ENCODE assay signal across 22 mouse cellular contexts in genomic region chr11:60737450-60737849, GRCm38 (mm10). TPM values are rescaled to one million over a fixed set of nuclear protein-coding genes. Genes with fewer than 3 reads are reported as not detected.
DNase-seq lines count a peak whose midpoint lies in the region; ATAC-seq lines count a peak whose summit lies in the region.
"Had no signal": no experiment of that assay in that cellular context is flagged by ENCODE, and none has a peak within 500 bp of the region (broad histone marks: within the 10 kb centered on the region; RNA-seq: fewer than 3 reads in every experiment).

No protein-coding gene starts in this region.

- H3K36me3 ChIP-seq in liver, embryonic 13.5 days: peaks cover 44% of the 10 kb centered on the region
- peaks cover 32% of the 10 kb centered on the region for H3K36me3 ChIP-seq in liver, embryonic 15.5 days (replicated peaks)

- H3K4me1 ChIP-seq in liver, embryonic 13.5 days (replicated peaks): peaks cover 20% of the 10 kb centered on the region
- peaks cover 13% of the 10 kb centered on the region; the same call in 1 of the 2 replicates for H3K4me1 ChIP-seq in liver, embryonic 15.5 days (replicated peaks)
- H3K4me1 ChIP-seq: forebrain, embryonic 12.5 days; forebrain, embryonic 15.5 days; hindbrain, embryonic 12.5 days; hindbrain, embryonic 15.5 days had no signal

- 0 out of 2 replicates have a peak overlapping the region, but pooled peaks have one; percentile 3 for H3K9ac ChIP-seq in liver, embryonic 13.5 days
- no peak overlapping the region for H3K9ac ChIP-seq in liver, embryonic 15.5 days
- H3K9ac ChIP-seq: forebrain, embryonic 12.5 days; forebrain, embryonic 15.5 days; hindbrain, embryonic 12.5 days; hindbrain, embryonic 15.5 days had no signal

- 0 out of 2 replicates have a peak overlapping the region, but pooled peaks have one; percentile 2 for H3K4me2 ChIP-seq in liver, embryonic 13.5 days
- H3K4me2 ChIP-seq in liver, embryonic 15.5 days: no peak overlapping the region
- H3K4me2 ChIP-seq: forebrain, embryonic 12.5 days; forebrain, embryonic 15.5 days; heart, embryonic 11.5 days; hindbrain, embryonic 12.5 days; hindbrain, embryonic 15.5 days had no signal

- H3K27ac ChIP-seq in liver, embryonic 13.5 days: peak overlapping the region; percentile 18; the same call in 1 of the 2 replicates
- 0 out of 2 replicates have a peak overlapping the region, but pooled peaks have one; percentile 33 for H3K27ac ChIP-seq in liver, embryonic 15.5 days (replicated peaks)
- H3K27ac ChIP-seq: forebrain, embryonic 12.5 days; forebrain, embryonic 15.5 days; gastrocnemius, adult 2 months; hindbrain, embryonic 12.5 days; hindbrain, embryonic 15.5 days had no signal

- DNase-seq in liver, embryonic 13.5 days: no peak
- no peak for DNase-seq in liver
- DNase-seq in frontal cortex, postnatal 14 days (ENCODE audit: low spot score in 2 of 2): no peak
- DNase-seq in urinary bladder, postnatal 10 days (ENCODE audit: low spot score): no peak
- DNase-seq: adrenal gland, adult 2 months; adrenal gland, postnatal 14 days; cerebellum, adult 11 months; cerebellum, adult 8-10 months; cerebellum, postnatal 10 days; cerebellum, postnatal 36 days; embryo, embryonic 11 days; gastrocnemius, adult 2 months; gastrocnemius, postnatal 14 days; heart, adult 11 months had no signal

- H3K27me3 ChIP-seq in liver, embryonic 13.5 days: no peaks in the 10 kb centered on the region
- no peaks in the 10 kb centered on the region for H3K27me3 ChIP-seq in liver, embryonic 15.5 days
- H3K27me3 ChIP-seq: forebrain, embryonic 12.5 days; forebrain, embryonic 15.5 days; hindbrain, embryonic 12.5 days; hindbrain, embryonic 15.5 days had no signal

- H3K9me3 ChIP-seq in liver, embryonic 13.5 days (replicated peaks): no peaks in the 10 kb centered on the region
- H3K9me3 ChIP-seq in liver, embryonic 15.5 days (replicated peaks): no peaks in the 10 kb centered on the region
- H3K9me3 ChIP-seq: forebrain, embryonic 12.5 days; forebrain, embryonic 15.5 days; hindbrain, embryonic 12.5 days; hindbrain, embryonic 15.5 days had no signal

- no peak overlapping the region for H3K4me3 ChIP-seq in liver, embryonic 13.5 days (replicated peaks)
- no peak overlapping the region for H3K4me3 ChIP-seq in liver, embryonic 15.5 days (replicated peaks)
- H3K4me3 ChIP-seq: forebrain, embryonic 12.5 days; forebrain, embryonic 15.5 days; gastrocnemius, adult 2 months; hindbrain, embryonic 12.5 days; hindbrain, embryonic 15.5 days had no signal

- no peak for ATAC-seq in liver, embryonic 13.5 days (ENCODE audit: low read depth)
- peak; percentile 75 for ATAC-seq in erythroid progenitor cell, adult 5-6 weeks (replicated peaks; ENCODE audit: low FRiP score, poor library complexity, severe bottlenecking)
- 0 out of 2 replicates have a peak, but pooled peaks have one; percentile 49 for ATAC-seq in liver, embryonic 15.5 days (ENCODE audit: insufficient read depth)
- ATAC-seq: CD4-positive, CD25-positive, alpha-beta regulatory T cell, adult 4 months; forebrain, embryonic 15.5 days had no signal

RNA-seq across cellular contexts. Expression of gene Mief2, which starts 9.3 kb away (rescaled TPM):
- 3.0 and 3.6 TPM in 2 replicates for polyA plus RNA-seq in liver, embryonic 13.5 days (2015; fragmentation: Nextera tagmentation; extraction: Ambion mirVana)
- 0.42 TPM in 1 of 2 replicates, not detected in the other for total RNA-seq in erythroid progenitor cell, adult 5-6 weeks (2015; ENCODE audit: low replicate concordance)
- total RNA-seq in erythroid progenitor cell, adult 5-6 weeks (2017; ENCODE audit: low replicate concordance): 0.39 TPM in 1 of 2 replicates, not detected in the other
- 2.5 and 2.8 TPM in 2 replicates for polyA plus RNA-seq in liver, embryonic 15.5 days (2015; fragmentation: Nextera tagmentation; extraction: Ambion mirVana)

RNA-seq across cellular contexts. Expression of gene Flii, which starts 10.4 kb away (rescaled TPM):
- 25.2 and 28.7 TPM in 2 replicates for polyA plus RNA-seq in liver, embryonic 13.5 days (2015; fragmentation: Nextera tagmentation; extraction: Ambion mirVana)
- 39.8 and 50.5 TPM in 2 replicates for total RNA-seq in erythroid progenitor cell, adult 5-6 weeks (2015; ENCODE audit: low replicate concordance)
- total RNA-seq in erythroid progenitor cell, adult 5-6 weeks (2017; ENCODE audit: low replicate concordance): 28.5 and 31.8 TPM in 2 replicates
- polyA plus RNA-seq in liver, embryonic 15.5 days (2015; fragmentation: Nextera tagmentation; extraction: Ambion mirVana): 27.8 and 29.1 TPM in 2 replicates

RNA-seq across cellular contexts. Expression of gene Llgl1, which starts 37.9 kb away (rescaled TPM):
- polyA plus RNA-seq in liver, embryonic 13.5 days (2015; fragmentation: Nextera tagmentation; extraction: Ambion mirVana): 11.2 and 12.4 TPM in 2 replicates
- total RNA-seq in erythroid progenitor cell, adult 5-6 weeks (2015; ENCODE audit: low replicate concordance): 5.4 and 19.1 TPM in 2 replicates
- total RNA-seq in erythroid progenitor cell, adult 5-6 weeks (2017; ENCODE audit: low replicate concordance): 6.9 and 9.2 TPM in 2 replicates
- 13.0 and 14.5 TPM in 2 replicates for polyA plus RNA-seq in liver, embryonic 15.5 days (2015; fragmentation: Nextera tagmentation; extraction: Ambion mirVana)

RNA-seq across cellular contexts. Expression of gene Top3a, which starts 39.7 kb away (rescaled TPM):
- polyA plus RNA-seq in liver, embryonic 13.5 days (2015; fragmentation: Nextera tagmentation; extraction: Ambion mirVana): 6.7 and 8.5 TPM in 2 replicates
- 8.4 and 10.8 TPM in 2 replicates for total RNA-seq in erythroid progenitor cell, adult 5-6 weeks (2015; ENCODE audit: low replicate concordance)
- 8.5 and 15.1 TPM in 2 replicates for total RNA-seq in erythroid progenitor cell, adult 5-6 weeks (2017; ENCODE audit: low replicate concordance)
- polyA plus RNA-seq in liver, embryonic 15.5 days (2015; fragmentation: Nextera tagmentation; extraction: Ambion mirVana): 5.9 TPM in 2 replicates

RNA-seq across cellular contexts. Expression of gene Smcr8, which starts 39.9 kb away (rescaled TPM):
- polyA plus RNA-seq in liver, embryonic 13.5 days (2015; fragmentation: Nextera tagmentation; extraction: Ambion mirVana): 2.2 and 3.2 TPM in 2 replicates
- 13.0 and 24.1 TPM in 2 replicates for total RNA-seq in erythroid progenitor cell, adult 5-6 weeks (2015; ENCODE audit: low replicate concordance)
- 12.9 and 13.9 TPM in 2 replicates for total RNA-seq in erythroid progenitor cell, adult 5-6 weeks (2017; ENCODE audit: low replicate concordance)
- 2.6 and 3.2 TPM in 2 replicates for polyA plus RNA-seq in liver, embryonic 15.5 days (2015; fragmentation: Nextera tagmentation; extraction: Ambion mirVana)
